Mouse (Mus musculus) limb, embryonic 13.5 days (tissue): Measurements from ENCODE around the gene Pla2g4d. TPM values are rescaled to one million over a fixed set of nuclear protein-coding genes. Genes with fewer than 3 reads are reported as not detected.

Source experiments
- polyA plus RNA-seq: library from polyadenylated mRNA; unstranded; fragments of >200 nt; fragmentation: Nextera tagmentation; extraction: Ambion mirVana; gene quantifications from 2 replicates; pipeline ENCODE4 v1.2.1, GENCODE M21; 2015

Gene Pla2g4d
- polyA plus RNA-seq, 1 experiment from 2014 or later, result 0.19 TPM

Other genes with a start within 250 kb of the Pla2g4d start
- 40.4 and 47.4 TPM in 2 replicates for gene Ehd4, start 134.6 kb downstream of the Pla2g4d start, polyA plus RNA-seq
- gene Pla2g4e, start 43.9 kb downstream of the Pla2g4d start, polyA plus RNA-seq, result 0.10 and 0.19 TPM in 2 replicates
- 0.64 and 0.75 TPM in 2 replicates for gene Pla2g4f, start 25.0 kb upstream of the Pla2g4d start, polyA plus RNA-seq
- gene Vps39, start 63.9 kb upstream of the Pla2g4d start, polyA plus RNA-seq, result 25.6 and 27.6 TPM in 2 replicates
- 9.1 and 9.2 TPM in 2 replicates for gene Ganc, start 114.7 kb upstream of the Pla2g4d start, polyA plus RNA-seq
- 8.9 and 13.0 TPM in 2 replicates for gene Tmem87a, start 114.9 kb upstream of the Pla2g4d start, polyA plus RNA-seq
- 2.7 and 3.7 TPM in 2 replicates for gene Capn3, start 166.8 kb upstream of the Pla2g4d start, polyA plus RNA-seq